Mouse (Mus musculus) cerebellum, adult 2 months (tissue): ENCODE results near the gene Prph2. TPM values are rescaled to one million over a fixed set of nuclear protein-coding genes. Genes with fewer than 3 reads are reported as not detected.

ENCODE experiments used
- DNase-seq, 2 experiments: peaks; one replicate each; pipeline ENCODE4 v3.0.0; 2021
- H3K27ac ChIP-seq: fragments of 200-500 bp; 2 replicates; pipeline ENCODE4 v1.5.1; 2012; ENCODE audit warnings: low read length, control low read depth, inconsistent platforms; ENCODE audit not compliant: insufficient read depth
- H3K27me3 ChIP-seq: fragments of 200-500 bp; 2 replicates; pipeline ENCODE4 v1.6.1; 2012; ENCODE audit warnings: inconsistent platforms, mild to moderate bottlenecking, low read length, moderate library complexity; ENCODE audit not compliant: control insufficient read depth, insufficient read depth
- H3K4me1 ChIP-seq: fragments of 200-500 bp; 2 replicates; pipeline ENCODE4 v1.6.1; 2011; ENCODE audit warnings: low read length; ENCODE audit not compliant: control insufficient read depth, insufficient read depth
- H3K4me3 ChIP-seq: fragments of 200-500 bp; replicated peaks from 2 replicates; pipeline ENCODE3; 2011; ENCODE audit warnings: mild to moderate bottlenecking, low read depth, low read length, control low read depth; ENCODE audit not compliant: insufficient read depth
- CTCF ChIP-seq: fragments of 200-500 bp; IDR thresholded peaks from 2 replicates; pipeline ENCODE4 v1.5.1; 2011; ENCODE audit warnings: low read depth, mild to moderate bottlenecking, control low read depth, low read length, moderate library complexity, borderline replicate concordance; ENCODE audit not compliant: insufficient read depth
- POLR2A ChIP-seq: fragments of 200-500 bp; IDR thresholded peaks from 2 replicates; pipeline ENCODE4 v1.6.1; 2011; ENCODE audit warnings: low read length, control low read depth, borderline replicate concordance; ENCODE audit not compliant: insufficient read depth
- WGBS: fragments of 180-500 bp; shearing (Covaris S2); methylation state at CpG from one replicate; pipeline ENCODE4 v1.1.7; 2018; 5-methylcytosine and 5-hydroxymethylcytosine counted together
- polyA plus RNA-seq: library from polyadenylated mRNA; depleted of rRNA; stranded (reverse); fragments of >200 nt; gene quantifications from 2 replicates; pipeline ENCODE4 v1.2.3, GENCODE M21; 2012; rRNA removed

Prph2 gene
- polyA plus RNA-seq, result not detected in 2 replicates

DNA sequence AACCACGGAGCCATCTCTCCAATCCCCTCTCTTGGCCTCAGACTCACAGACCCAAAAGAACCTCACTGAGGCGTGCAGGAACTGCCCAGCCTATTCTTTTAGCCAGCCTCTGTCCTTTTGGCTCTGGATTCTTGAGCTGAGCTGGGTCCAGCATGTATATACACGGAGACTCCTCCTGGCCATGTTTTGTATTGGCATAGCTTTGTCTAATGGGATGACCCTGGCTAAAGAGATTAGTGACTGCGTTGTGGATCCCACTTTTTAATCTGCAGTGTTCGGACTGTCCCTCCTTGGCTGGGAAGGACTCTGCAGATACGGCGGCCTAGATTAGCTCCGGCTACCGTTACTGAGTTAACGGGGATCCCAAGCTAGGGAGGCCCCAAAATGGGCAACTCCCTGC, at the start of gene Prph2:
Gene Prph2, plus strand, starts transcription at position 274 of the 400 bp plus-strand sequence.
- TF ChIP-seq POLR2A (no peak), CTCF (no peak)
- Histone ChIP-seq H3K4me1 (no peaks in the 10 kb centered on the region), H3K27me3 (no peaks in the 10 kb centered on the region), H3K4me3 (no peak within 1 kb of the TSS), H3K27ac (no peak within 1 kb of the TSS)
- 79% methylated on average over 10 of the region's 10 CpGs for WGBS
- no peak for DNase-seq

DNA sequence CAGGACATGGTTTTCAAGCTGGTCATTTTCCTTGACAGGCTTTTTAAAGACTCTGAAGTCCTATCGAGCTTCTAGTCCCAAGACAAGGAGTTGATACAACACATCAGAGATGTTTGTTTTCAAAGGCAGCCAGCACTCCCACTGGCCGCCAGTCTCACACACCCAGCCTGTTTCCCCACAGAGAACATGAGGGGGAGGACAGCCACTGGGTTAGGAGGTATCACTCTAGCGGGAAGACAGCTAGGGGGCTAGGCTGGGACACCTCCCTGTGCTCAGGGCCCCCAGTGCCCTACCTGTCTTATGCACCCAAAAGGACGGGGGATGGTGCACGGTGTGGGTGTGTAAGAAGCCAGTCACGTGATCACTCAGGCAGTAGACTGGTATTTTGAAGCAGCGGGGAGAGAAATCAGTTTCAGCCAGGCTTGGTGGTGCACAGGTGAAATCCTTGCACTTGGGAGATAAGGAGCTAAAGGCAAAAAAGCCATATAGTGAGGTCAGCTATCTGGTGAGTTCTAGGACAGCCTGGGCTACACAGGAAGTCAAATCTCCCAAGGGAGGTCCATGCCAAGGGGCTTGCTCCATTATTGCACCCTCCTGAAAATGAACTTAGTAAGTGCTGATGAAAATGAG, 45.6 kb upstream of the Prph2 start:
- peaks cover 8% of the 10 kb centered on the region for H3K4me1 ChIP-seq
- no peak for DNase-seq
- H3K27me3 ChIP-seq, result no peaks in the 10 kb centered on the region
- TF ChIP-seq CTCF, result no peak
- TF ChIP-seq POLR2A, result no peak
- H3K4me3 ChIP-seq, result no peak overlapping the region
- WGBS, result 80% methylated on average over 7 of the region's 7 CpGs
- no peak overlapping the region for H3K27ac ChIP-seq

DNA sequence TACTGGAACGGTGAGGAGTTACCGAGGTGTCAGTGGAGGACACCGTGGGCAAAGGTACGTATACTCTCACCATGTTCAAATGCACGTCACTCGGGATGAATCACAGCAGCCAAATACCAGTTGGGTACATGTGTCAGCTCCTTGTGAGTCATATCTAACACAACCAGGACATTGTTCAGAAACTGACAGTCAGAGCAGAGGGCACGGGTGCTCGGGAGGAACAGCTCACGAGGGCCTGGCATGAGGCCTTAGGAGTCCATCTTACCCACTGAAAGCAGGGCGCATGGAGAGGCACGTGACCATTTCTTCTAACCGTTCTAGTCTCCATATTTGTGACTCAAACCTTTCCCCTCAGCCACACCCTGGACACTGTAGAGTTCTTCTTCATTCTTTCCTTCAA, 43.4 kb upstream of the Prph2 start:
- Histone ChIP-seq H3K4me3 (no peak overlapping the region), H3K4me1 (peaks cover 8% of the 10 kb centered on the region), H3K27ac (peak overlapping the region; percentile 56; the same call in 1 of the 2 replicates), H3K27me3 (no peaks in the 10 kb centered on the region)
- TF ChIP-seq POLR2A (no peak), CTCF (no peak)
- WGBS, result 54% methylated on average over 12 of the region's 12 CpGs
- peak in 1 of 2 experiments; percentile 40 for DNase-seq

DNA sequence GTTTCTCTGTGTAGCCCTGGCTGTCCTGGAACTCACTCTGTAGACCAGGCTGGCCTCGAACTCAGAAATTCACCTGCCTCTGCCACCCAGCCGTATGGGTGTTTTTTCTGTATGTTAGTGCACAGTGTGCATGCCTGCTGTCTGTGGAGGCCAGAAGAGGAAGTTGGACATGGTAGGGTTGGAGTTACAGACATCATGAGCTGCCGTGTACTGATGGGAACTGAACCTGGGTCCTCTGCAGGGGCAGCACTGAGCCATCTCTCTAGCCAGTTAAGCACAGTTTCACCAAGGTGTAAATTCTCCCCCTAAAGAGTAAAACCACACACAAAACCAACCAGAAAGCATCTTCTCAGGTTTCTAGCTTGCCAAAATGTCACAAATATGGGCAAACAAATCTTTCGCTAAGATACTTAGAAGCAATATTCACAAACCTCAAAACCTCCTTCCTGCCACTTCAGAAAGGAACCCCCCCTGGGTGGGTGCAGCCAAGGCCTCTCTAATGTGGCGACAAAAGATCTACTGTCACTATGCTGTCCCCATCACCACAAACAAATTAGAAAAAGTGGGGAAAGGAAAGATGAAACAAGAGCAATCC, 40.0 kb upstream of the Prph2 start:
- 92% methylated on average over 5 of the region's 5 CpGs for WGBS
- H3K4me3 ChIP-seq, result no peak overlapping the region
- DNase-seq, result no peak
- peaks cover 8% of the 10 kb centered on the region for H3K4me1 ChIP-seq
- H3K27me3 ChIP-seq, result no peaks in the 10 kb centered on the region
- TF ChIP-seq POLR2A, result no peak
- TF ChIP-seq CTCF, result no peak
- no peak overlapping the region for H3K27ac ChIP-seq

DNA sequence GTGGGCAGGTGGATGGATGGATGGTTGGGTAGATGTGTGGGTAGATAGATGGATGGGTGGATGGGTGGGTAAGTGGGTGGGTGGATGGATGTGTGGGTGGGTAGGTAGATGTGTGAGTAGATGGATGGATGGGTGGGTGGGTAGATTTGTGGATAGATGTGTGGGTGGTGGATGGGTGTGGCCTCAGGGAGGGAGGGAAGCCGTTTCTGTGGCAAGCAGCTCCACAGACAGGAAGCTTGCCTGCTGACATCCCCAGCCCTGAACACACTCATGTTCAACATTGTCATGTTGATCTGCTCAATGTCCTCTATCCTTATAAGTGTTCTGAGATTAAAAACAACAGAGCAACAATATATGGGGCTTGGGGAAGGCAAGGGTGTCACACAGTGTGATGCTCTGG, 39.3 kb upstream of the Prph2 start:
- TF ChIP-seq POLR2A (no peak), CTCF (no peak)
- Histone ChIP-seq H3K4me1 (peaks cover 6% of the 10 kb centered on the region), H3K4me3 (no peak overlapping the region), H3K27me3 (no peaks in the 10 kb centered on the region), H3K27ac (no peak overlapping the region)
- WGBS, result 37% methylated on average over 1 of the region's 1 CpGs
- DNase-seq, result no peak

DNA sequence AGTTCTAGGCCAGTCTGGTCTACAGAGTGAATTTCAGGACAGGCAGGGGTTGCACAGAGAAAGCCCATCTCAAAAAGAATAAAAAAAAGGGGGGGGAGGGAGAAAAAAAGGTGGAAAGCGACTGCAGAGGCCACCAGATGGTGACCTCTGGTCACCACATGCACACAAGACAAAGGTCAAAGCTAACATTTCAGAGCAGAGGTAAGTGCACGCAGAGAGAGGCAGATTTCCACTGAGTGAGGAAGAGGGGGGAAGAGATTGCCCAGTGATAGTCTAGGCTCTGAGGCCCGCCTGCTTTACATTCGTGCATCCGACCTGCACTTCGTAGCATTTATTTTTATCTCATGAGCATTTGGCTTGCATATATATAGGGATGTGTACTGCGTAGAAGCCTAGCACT, 37.5 kb upstream of the Prph2 start:
- 85% methylated on average over 7 of the region's 7 CpGs for WGBS
- Histone ChIP-seq H3K27me3 (no peaks in the 10 kb centered on the region), H3K4me3 (no peak overlapping the region), H3K27ac (no peak overlapping the region), H3K4me1 (peaks cover 13% of the 10 kb centered on the region)
- DNase-seq, result no peak
- no peak for TF ChIP-seq POLR2A
- TF ChIP-seq CTCF, result no peak

DNA sequence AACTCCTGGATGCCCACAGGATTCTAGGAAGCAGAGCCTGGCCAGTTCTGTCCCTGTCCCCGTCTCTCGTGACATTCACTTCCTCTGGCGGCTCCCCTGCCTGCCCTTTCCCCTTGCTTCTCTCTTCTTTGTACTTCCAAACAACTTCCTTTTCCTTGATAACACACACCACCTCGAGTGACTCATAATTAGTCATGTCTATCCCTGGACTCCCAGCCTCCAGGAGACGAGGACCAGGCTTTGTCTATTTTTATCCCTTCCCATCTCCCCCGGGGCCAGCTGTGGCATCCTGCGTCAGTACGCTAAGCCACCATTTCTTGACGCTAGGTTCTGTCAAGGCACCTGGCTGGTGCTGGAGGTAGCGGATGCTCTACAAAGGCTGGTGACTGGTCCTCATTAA, 36.1 kb upstream of the Prph2 start:
- TF ChIP-seq CTCF (no peak), POLR2A (no peak)
- no peak for DNase-seq
- 41% methylated on average over 10 of the region's 10 CpGs for WGBS

DNA sequence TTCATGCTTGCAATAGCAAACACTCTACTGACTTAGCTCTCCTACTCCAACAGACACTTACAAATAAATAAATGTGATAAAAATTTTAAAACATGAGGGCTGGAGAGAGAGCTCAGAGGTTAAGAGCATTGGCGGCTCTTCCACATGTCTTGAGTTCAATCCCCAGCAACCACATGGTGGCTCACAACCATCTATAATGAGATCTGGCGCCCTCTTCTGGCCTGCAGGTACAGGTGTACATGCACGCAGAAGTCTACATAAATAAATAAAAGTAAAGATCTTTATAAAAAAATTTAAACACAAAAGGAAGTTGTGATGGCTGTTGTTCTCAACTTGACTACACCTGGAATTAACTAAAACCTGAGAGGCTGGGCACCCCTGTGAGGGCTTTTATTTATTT, 34.6 kb upstream of the Prph2 start:
- 74% methylated on average over 3 of the region's 3 CpGs for WGBS
- no peak overlapping the region for H3K27ac ChIP-seq
- no peak for DNase-seq
- TF ChIP-seq CTCF (no peak), POLR2A (no peak)
- H3K4me1 ChIP-seq, result peaks cover 15% of the 10 kb centered on the region
- no peak overlapping the region for H3K4me3 ChIP-seq
- H3K27me3 ChIP-seq, result no peaks in the 10 kb centered on the region

More for the DNA sequence above, 36.1 kb upstream of the Prph2 start:
- Histone ChIP-seq H3K27me3 (no peaks in the 10 kb centered on the region), H3K27ac (no peak overlapping the region), H3K4me1 (peaks cover 15% of the 10 kb centered on the region), H3K4me3 (no peak overlapping the region)
